Mouse (Mus musculus) brown adipose tissue, adult 24 weeks (tissue): ENCODE measurements around the gene Sh3gl3. TPM values are rescaled to one million over a fixed set of nuclear protein-coding genes. Genes with fewer than 3 reads are reported as not detected.

ENCODE experiments used
- H3K27ac ChIP-seq: fragments of 200-500 bp; replicated peaks from 2 replicates; pipeline ENCODE4 v1.5.1; 2012; ENCODE audit warnings: low read depth, mild to moderate bottlenecking, low read length
- H3K4me1 ChIP-seq: fragments of 200-500 bp; 2 replicates; pipeline ENCODE4 v1.6.1; 2012; ENCODE audit warnings: low read length, mixed read lengths; ENCODE audit not compliant: control insufficient read depth, insufficient read depth, insufficient read length
- H3K4me3 ChIP-seq: fragments of 200-500 bp; 2 replicates; pipeline ENCODE4 v1.5.1; 2012; ENCODE audit warnings: low read depth, mild to moderate bottlenecking, low read length, moderate library complexity; ENCODE audit not compliant: insufficient read depth
- polyA plus RNA-seq: library from polyadenylated mRNA; stranded (reverse); fragments of >200 nt; gene quantifications from 2 replicates; pipeline ENCODE4 v1.2.4, GENCODE M21; 2012; ENCODE audit not compliant: missing spikeins, insufficient read depth, insufficient read length

Gene Sh3gl3
- polyA plus RNA-seq, 1 experiment: 1.9 TPM

DNA sequence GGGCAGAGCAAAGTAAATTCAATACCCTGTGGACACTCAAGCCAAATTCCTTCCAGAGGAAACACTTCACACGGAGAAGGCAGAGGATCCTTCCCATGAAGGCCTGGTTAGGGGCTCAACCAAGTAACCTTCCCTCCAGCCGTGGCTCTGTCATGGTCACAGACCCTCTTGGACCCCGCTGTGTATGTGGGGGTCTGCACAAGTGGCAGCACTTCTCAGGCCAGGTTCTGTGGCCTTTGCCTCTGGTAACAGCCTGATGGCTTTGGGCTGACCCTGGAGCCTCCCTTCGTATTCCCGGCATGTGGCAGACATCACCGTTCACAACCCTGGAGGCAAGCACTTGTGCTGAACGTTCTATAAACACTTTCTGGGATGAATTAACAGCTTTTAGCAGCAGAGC is 176.2 kb downstream of the Sh3gl3 start:
- Histone ChIP-seq H3K4me3 (no peak overlapping the region), H3K4me1 (peaks cover 2% of the 10 kb centered on the region; the same call in 1 of the 2 replicates), H3K27ac (no peak overlapping the region)

DNA sequence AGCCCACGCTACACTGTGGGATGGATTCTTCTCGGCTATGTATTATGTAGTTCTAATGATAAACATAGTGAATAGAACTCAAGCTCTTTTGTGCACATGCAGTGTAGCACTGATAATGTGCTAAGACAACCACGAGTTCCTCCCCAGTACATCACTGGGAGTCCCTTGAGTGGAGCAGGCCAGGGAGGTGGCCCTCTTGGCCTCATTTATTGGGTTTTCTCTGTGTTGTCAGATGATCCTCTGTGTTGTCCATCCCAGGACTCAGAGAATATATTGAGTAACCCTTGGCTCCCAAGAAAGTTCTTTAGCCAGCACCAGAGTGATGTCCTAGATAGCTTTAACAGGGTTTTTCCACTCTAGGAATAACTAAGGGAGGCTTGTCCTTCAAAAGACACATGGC is 176.8 kb downstream of the Sh3gl3 start:
- Histone ChIP-seq H3K27ac (no peak overlapping the region), H3K4me1 (peaks cover 2% of the 10 kb centered on the region; the same call in 1 of the 2 replicates), H3K4me3 (no peak overlapping the region)

Other genes with a start within 250 kb of the Sh3gl3 start
- gene Hdgfl3, start 239.4 kb upstream of the Sh3gl3 start, polyA plus RNA-seq: 2.6 and 3.1 TPM in 2 replicates
- not detected in 2 replicates for gene Bnc1, start 181.5 kb upstream of the Sh3gl3 start, polyA plus RNA-seq
- 2.1 and 4.0 TPM in 2 replicates for gene Adamtsl3, start 161.9 kb downstream of the Sh3gl3 start, polyA plus RNA-seq